10 mouse cellular contexts compared by ENCODE assay signal in genomic region chr17:56255429-56255828, GRCm38 (mm10). TPM values are rescaled to one million over a fixed set of nuclear protein-coding genes. Genes with fewer than 3 reads are reported as not detected.
DNase-seq lines count a peak whose midpoint lies in the region; ATAC-seq and TF ChIP-seq lines count a peak whose summit lies in the region.
"Had no signal": no experiment of that assay in that cellular context is flagged by ENCODE, and none has a peak within 500 bp of the region (broad histone marks: within the 10 kb centered on the region; RNA-seq: fewer than 3 reads in every experiment).

No protein-coding gene starts in this region.

- 25% methylated on average over 9 of the region's 9 CpGs for WGBS in hindbrain, embryonic 11.5 days

- no peaks in the 10 kb centered on the region for H3K27me3 ChIP-seq in hindbrain, embryonic 11.5 days (ENCODE audit: control insufficient read depth, insufficient read depth, low read length)
- no peaks in the 10 kb centered on the region for H3K27me3 ChIP-seq in myocyte (ENCODE audit: control insufficient read depth, insufficient read depth, insufficient read length)

- H3K79me2 ChIP-seq in myocyte (ENCODE audit: control insufficient read depth, insufficient read depth) = peaks cover 31% of the 10 kb centered on the region

- H3K9ac ChIP-seq in hindbrain, embryonic 11.5 days (ENCODE audit: low read depth, low read length) = no peak overlapping the region

- no peak overlapping the region for H3ac ChIP-seq in myocyte (ENCODE audit: control insufficient read depth, insufficient read length)

- H3K27ac ChIP-seq in hindbrain, embryonic 11.5 days (ENCODE audit: low read depth, low read length) = no peak overlapping the region

- peak; percentile 45 for DNase-seq in embryo, embryonic 10 days (ENCODE audit: low spot score)
- no peak for DNase-seq in embryo, embryonic 9.5 days (ENCODE audit: extremely low spot score)
- DNase-seq in 3T3-L1 (ENCODE audit: low read depth, low spot score) = peak; percentile 86
- DNase-seq in cerebellum, adult 8-10 months = peak; percentile 68
- DNase-seq in hindbrain, embryonic 11.5 days (ENCODE audit: low spot score) = no peak
- DNase-seq in left cerebral cortex, postnatal 10 days (ENCODE audit: extremely low spot score in 1 of 2, low spot score in 2 of 2) = peak; percentile 62 to 74
- no peak for DNase-seq in urinary bladder, postnatal 10 days (ENCODE audit: low spot score)

- H3K9me3 ChIP-seq in hindbrain, embryonic 11.5 days (ENCODE audit: control insufficient read depth, low read length) = no peaks in the 10 kb centered on the region

- no peak overlapping the region for H3K4me3 ChIP-seq in hindbrain, embryonic 11.5 days (ENCODE audit: low read depth, low read length)
- H3K4me3 ChIP-seq in myocyte = peak overlapping the region; percentile 50

- H3K36me3 ChIP-seq in hindbrain, embryonic 11.5 days (ENCODE audit: control insufficient read depth, insufficient read depth, low read length) = peaks cover 3% of the 10 kb centered on the region; the same call in 1 of the 2 replicates
- peaks cover 4% of the 10 kb centered on the region for H3K36me3 ChIP-seq in myocyte (ENCODE audit: control insufficient read depth, insufficient read depth)

- intact Hi-C loops in left cerebral cortex, postnatal 10 days (cut with DNase I) = no loop called here

- no peak for TF ChIP-seq POLR2A in myocyte (IDR thresholded peaks at IDR 0.05; ENCODE audit: insufficient read length, low read depth)

- H3K4me2 ChIP-seq in hindbrain, embryonic 11.5 days (replicated peaks; ENCODE audit: low read depth, low read length) = 0 out of 2 replicates have a peak overlapping the region, but pooled peaks have one; percentile 64
- peak overlapping the region; percentile 64 for H3K4me2 ChIP-seq in myocyte (ENCODE audit: low read depth)

- peak; percentile 2 for ATAC-seq in hindbrain, embryonic 11.5 days (ENCODE audit: low FRiP score)

- H3K4me1 ChIP-seq in hindbrain, embryonic 11.5 days (replicated peaks; ENCODE audit: control insufficient read depth, insufficient read depth, low read length) = peaks cover 7% of the 10 kb centered on the region; the same call in 1 of the 2 replicates

TF ChIP-seq in myocyte, 11 proteins besides CTCF, POLR2A, EP300 and RAD21:
- no peak for TF ChIP-seq TCF3 (IDR thresholded peaks at IDR 0.05; ENCODE audit: insufficient read length, low read depth)
- no peak for TF ChIP-seq MAX (IDR thresholded peaks at IDR 0.05; ENCODE audit: low read depth)
- TF ChIP-seq CEBPB (IDR thresholded peaks at IDR 0.05; ENCODE audit: insufficient read depth, poor library complexity, severe bottlenecking) = no peak
- TF ChIP-seq SRF (IDR thresholded peaks at IDR 0.05; ENCODE audit: control insufficient read depth, insufficient read length, low read depth) = no peak

RNA-seq across cellular contexts. Expression of gene Fem1a, which starts 1.2 kb away (rescaled TPM):
- polyA plus RNA-seq in hindbrain, embryonic 11.5 days (2014; fragmentation: Nextera tagmentation; extraction: Ambion mirVana) = 12.8 and 14.4 TPM in 2 replicates
- 10 to 100 TPM; 45.4 TPM for total RNA-seq in left cerebral cortex, postnatal 10 days (2021)
- 43.6 TPM for polyA plus RNA-seq in myocyte (2012; fragmentation: generic; extraction: Trizol)

RNA-seq across cellular contexts. Expression of gene Ticam1, which starts 21.2 kb away (rescaled TPM):
- polyA plus RNA-seq in hindbrain, embryonic 11.5 days (2014; fragmentation: Nextera tagmentation; extraction: Ambion mirVana) = 2.1 and 2.7 TPM in 2 replicates
- 1 to 10 TPM; 4.0 to 4.2 TPM for total RNA-seq in left cerebral cortex, postnatal 10 days (2021)
- 9.1 TPM for polyA plus RNA-seq in myocyte (2012; fragmentation: generic; extraction: Trizol)

RNA-seq across cellular contexts. Expression of gene Dpp9, which starts 36.7 kb away (rescaled TPM):
- polyA plus RNA-seq in hindbrain, embryonic 11.5 days (2014; fragmentation: Nextera tagmentation; extraction: Ambion mirVana) = 26.2 and 27.6 TPM in 2 replicates
- total RNA-seq in left cerebral cortex, postnatal 10 days (2021) = 10 to 100 TPM; 43.8 to 44.8 TPM
- 37.1 TPM for polyA plus RNA-seq in myocyte (2012; fragmentation: generic; extraction: Trizol)

RNA-seq across cellular contexts. Expression of gene Plin3, which starts 37.2 kb away (rescaled TPM):
- polyA plus RNA-seq in hindbrain, embryonic 11.5 days (2014; fragmentation: Nextera tagmentation; extraction: Ambion mirVana) = 25.0 and 26.2 TPM in 2 replicates
- 1 to 10 TPM; 3.8 to 5.4 TPM for total RNA-seq in left cerebral cortex, postnatal 10 days (2021)
- 44.8 TPM for polyA plus RNA-seq in myocyte (2012; fragmentation: generic; extraction: Trizol)

RNA-seq across cellular contexts. Expression of gene Arrdc5, which starts 44.7 kb away (rescaled TPM):
- not detected in 2 replicates for polyA plus RNA-seq in hindbrain, embryonic 11.5 days (2014; fragmentation: Nextera tagmentation; extraction: Ambion mirVana)
- not detected for total RNA-seq in left cerebral cortex, postnatal 10 days (2021)
- not detected for polyA plus RNA-seq in myocyte (2012; fragmentation: generic; extraction: Trizol)
- total RNA-seq: ES-E14; heart, postnatal 10 days had no signal

Comparison
In these comparisons a context has a peak if more than half of its experiments do, and no peak if none do; other contexts are left out.
1. DNase-seq: peak in embryo, embryonic 10 days (single experiment), 3T3-L1 (single experiment), cerebellum, adult 8-10 months (single experiment) and left cerebral cortex, postnatal 10 days (2 of 2); none in embryo, embryonic 9.5 days (single experiment), hindbrain, embryonic 11.5 days (single experiment) and urinary bladder, postnatal 10 days (single experiment).